1 mouse cellular context compared by ENCODE assay signal in the genomic region with DNA sequence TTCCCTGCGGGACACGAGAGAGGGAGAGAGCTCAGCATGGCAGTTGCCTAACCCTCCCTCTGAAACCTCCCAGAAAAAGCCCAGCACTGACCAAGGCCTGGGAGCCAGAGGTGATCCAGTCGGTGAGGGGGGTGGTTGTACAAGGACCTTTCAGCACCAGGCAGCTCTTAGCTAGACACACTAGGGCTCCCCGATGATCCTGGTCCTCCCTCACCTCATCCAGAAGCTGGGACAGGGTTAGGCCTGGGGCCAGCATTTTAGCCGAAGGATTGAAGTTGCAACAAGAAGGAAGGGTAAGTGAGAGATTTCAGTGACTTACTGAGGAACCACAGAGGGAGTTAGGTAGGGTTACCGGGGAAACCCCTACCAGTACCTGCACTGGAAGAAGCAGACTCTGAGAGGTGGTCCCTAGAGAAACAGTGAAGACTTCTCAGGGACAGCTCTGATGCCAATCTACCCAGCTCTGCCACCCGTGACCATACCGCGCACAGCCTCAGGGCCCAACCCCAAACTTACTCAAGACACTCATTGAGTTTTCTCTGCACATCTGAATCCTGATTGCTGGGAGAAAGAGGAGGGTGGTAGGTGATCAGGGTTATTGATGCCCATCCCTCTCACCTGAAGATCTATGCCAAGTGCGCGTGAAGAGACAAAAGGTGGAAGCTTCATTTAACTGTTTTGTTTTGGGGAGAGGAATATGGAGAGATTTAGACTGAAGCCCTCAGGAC.
TF ChIP-seq lines count a peak whose summit lies in the region.

No protein-coding gene starts in this region.

TF ChIP-seq in CH12.LX, 34 proteins besides CTCF, POLR2A, EP300 and RAD21 (continued from another document):
- no peak for TF ChIP-seq HCFC1 (IDR thresholded peaks at IDR 0.05; ENCODE audit: low read depth, low read length)
- no peak for TF ChIP-seq E2F4 (IDR thresholded peaks at IDR 0.05; ENCODE audit: insufficient replicate concordance, low read depth, low read length)
